Mouse (Mus musculus) G1E (cell line): ENCODE data around the gene Trir. TPM values are rescaled to one million over a fixed set of nuclear protein-coding genes. Genes with fewer than 3 reads are reported as not detected.

Experiments
- ATAC-seq: 2 replicates; pipeline ENCODE4 v1.8.0; 2016; ENCODE audit warnings: mild to moderate bottlenecking; ENCODE audit not compliant: insufficient number of reproducible peaks, poor library complexity, low FRiP score, severe bottlenecking; ENCODE audit errors: extremely low read depth
- DNase-seq: peaks from one replicate; pipeline ENCODE4 v3.0.0; 2012; ENCODE audit warnings: low spot score
- H3K27me3 ChIP-seq: 2 replicates; pipeline ENCODE4 v1.6.1; 2012; ENCODE audit warnings: mild to moderate bottlenecking, low read length, inconsistent platforms; ENCODE audit not compliant: insufficient read depth
- H3K36me3 ChIP-seq: replicated peaks from 2 replicates; pipeline ENCODE3; 2012; ENCODE audit warnings: mild to moderate bottlenecking, inconsistent platforms
- H3K4me1 ChIP-seq: 2 replicates; pipeline ENCODE4 v1.6.1; 2012; ENCODE audit warnings: low read depth, low read length, inconsistent platforms, mixed read lengths; ENCODE audit not compliant: insufficient read depth
- H3K4me3 ChIP-seq: 2 replicates; pipeline ENCODE4 v1.5.1; 2012; ENCODE audit warnings: low read depth, mild to moderate bottlenecking, inconsistent platforms, low read length, moderate library complexity, mixed read lengths
- H3K9me3 ChIP-seq: replicated peaks from 2 replicates; pipeline ENCODE4 v1.6.1; 2012; ENCODE audit warnings: inconsistent platforms
- CTCF ChIP-seq: IDR thresholded peaks from 2 replicates; pipeline ENCODE4 v1.5.1; 2012; ENCODE audit warnings: low read depth, low read length, inconsistent platforms, mixed read lengths
- GATA1 ChIP-seq: IDR thresholded peaks from 2 replicates; pipeline ENCODE4 v1.6.1; 2012; ENCODE audit warnings: borderline replicate concordance, low read length, inconsistent platforms, mixed read lengths
- GATA2 ChIP-seq: IDR thresholded peaks from 2 replicates; pipeline ENCODE4 v1.6.1; 2012; ENCODE audit warnings: low read depth, low read length, inconsistent platforms, borderline replicate concordance
- POLR2AphosphoS5 ChIP-seq: IDR thresholded peaks from 2 replicates; pipeline ENCODE4 v1.6.1; 2012; ENCODE audit warnings: low read depth, low read length, inconsistent platforms; ENCODE audit not compliant: insufficient replicate concordance
- TAL1 ChIP-seq: conservative IDR thresholded peaks from 2 replicates; pipeline ENCODE4 v1.6.1; 2012; ENCODE audit warnings: low read depth, low read length, inconsistent platforms, mixed read lengths
- polyA plus RNA-seq: library from polyadenylated mRNA; stranded (reverse); fragments of >175 nt; gene quantifications from 2 replicates; pipeline ENCODE4 v1.2.3, GENCODE M21; 2012
- total RNA-seq, 2 experiments: library from RNA; stranded (forward) in 1 of 2; stranded (reverse) in 1 of 2; fragments of 200-1000 nt in 1 of 2; fragments of >200 nt in 1 of 2; fragmentation: Nextera tagmentation in 1 of 2; gene quantifications; 2 replicates each; pipeline ENCODE4 v1.2.3; 2014 to 2017

Trir gene
- total and polyA plus RNA-seq, 3 experiments: 61.3 to 263 (median 151) TPM

GRCm38 (mm10) chr8:84986379-84986945, 40.2 kb upstream of the Trir start:
- ATAC-seq (peak; percentile 28), DNase-seq (no peak)
- Histone ChIP-seq H3K36me3 (no peaks in the 10 kb centered on the region), H3K4me1 (peaks cover 83% of the 10 kb centered on the region), H3K9me3 (no peaks in the 10 kb centered on the region), H3K27me3 (no peaks in the 10 kb centered on the region), H3K4me3 (peak overlapping the region; percentile 74)
- TF ChIP-seq TAL1: peak; percentile 70
- no peak for TF ChIP-seq GATA1

GRCm38 (mm10) chr8:84987388-84987787, 39.2 kb upstream of the Trir start:
- ATAC-seq: no peak
- DNase-seq: no peak
- Histone ChIP-seq H3K9me3 (no peaks in the 10 kb centered on the region), H3K4me1 (peaks cover 77% of the 10 kb centered on the region), H3K4me3 (no peak overlapping the region), H3K27me3 (no peaks in the 10 kb centered on the region), H3K36me3 (no peaks in the 10 kb centered on the region)
- TF ChIP-seq GATA2: no peak
- TF ChIP-seq TAL1: no peak
- TF ChIP-seq POLR2AphosphoS5: no peak
- TF ChIP-seq GATA1: no peak
- TF ChIP-seq CTCF: no peak

DNA sequence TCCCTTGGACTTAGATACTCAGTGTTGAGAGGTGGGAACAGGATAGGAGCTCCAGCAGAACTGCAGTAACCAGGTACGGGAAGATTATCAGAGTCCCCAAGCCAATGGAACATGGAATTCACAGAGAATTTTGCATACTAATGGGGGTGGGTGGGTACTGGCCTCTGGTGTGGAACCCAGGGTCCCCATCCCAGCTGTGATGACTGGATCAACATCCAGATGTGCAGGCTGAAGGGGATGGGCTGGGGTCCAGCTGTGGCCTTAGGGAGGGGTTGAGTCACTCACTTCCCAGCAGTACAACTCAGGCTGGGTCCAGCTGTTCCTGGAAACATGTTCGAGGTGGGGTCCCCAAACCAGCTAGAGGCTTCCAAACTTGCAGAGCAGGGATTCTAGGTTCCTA, 38.7 kb upstream of the Trir start:
- no peak for DNase-seq
- Histone ChIP-seq H3K27me3 (no peaks in the 10 kb centered on the region), H3K9me3 (no peaks in the 10 kb centered on the region), H3K36me3 (no peaks in the 10 kb centered on the region), H3K4me3 (no peak overlapping the region), H3K4me1 (peaks cover 72% of the 10 kb centered on the region)
- TF ChIP-seq POLR2AphosphoS5: no peak
- TF ChIP-seq GATA2: no peak
- no peak for TF ChIP-seq CTCF
- no peak for TF ChIP-seq GATA1
- no peak for TF ChIP-seq TAL1
- no peak for ATAC-seq

GRCm38 (mm10) chr8:84989311-84989731, 37.3 kb upstream of the Trir start:
- Histone ChIP-seq H3K36me3 (peaks cover 10% of the 10 kb centered on the region), H3K4me1 (peaks cover 58% of the 10 kb centered on the region), H3K4me3 (peak overlapping the region; percentile 60; the same call in 1 of the 2 replicates), H3K27me3 (no peaks in the 10 kb centered on the region), H3K9me3 (no peaks in the 10 kb centered on the region)
- DNase-seq (no peak), ATAC-seq (no peak)
- no peak for TF ChIP-seq TAL1
- TF ChIP-seq POLR2AphosphoS5: no peak
- no peak for TF ChIP-seq CTCF

GRCm38 (mm10) chr8:84989810-84990209, 36.8 kb upstream of the Trir start:
- DNase-seq: peak; percentile 68

GRCm38 (mm10) chr8:84990349-84990748, 36.3 kb upstream of the Trir start, which contains the start of gene Hook2:
TSS of gene Hook2 (plus strand) at chr8:84990603.
- Histone ChIP-seq H3K9me3 (no peaks in the 10 kb centered on the region), H3K4me1 (peaks cover 48% of the 10 kb centered on the region), H3K27me3 (no peaks in the 10 kb centered on the region), H3K4me3 (peak within 1 kb of the TSS; percentile 79), H3K36me3 (peaks cover 20% of the 10 kb centered on the region)
- TF ChIP-seq CTCF (peak; percentile 87), TAL1 (no peak)
- ATAC-seq (peak; percentile 76), DNase-seq (peak; percentile 93)

More at GRCm38 (mm10) chr8:84989810-84990209, 36.8 kb upstream of the Trir start:
- TF ChIP-seq GATA1: no peak
- no peak for TF ChIP-seq TAL1
- TF ChIP-seq GATA2: no peak
- no peak for TF ChIP-seq POLR2AphosphoS5
- peak; percentile 59; the same call in 1 of the 2 replicates for TF ChIP-seq CTCF
- peak; percentile 22; the same call in 1 of the 2 replicates for ATAC-seq
- Histone ChIP-seq H3K4me1 (peaks cover 53% of the 10 kb centered on the region), H3K4me3 (peak overlapping the region; percentile 79), H3K9me3 (no peaks in the 10 kb centered on the region), H3K27me3 (no peaks in the 10 kb centered on the region), H3K36me3 (peaks cover 15% of the 10 kb centered on the region)
